Mouse (Mus musculus) ovary, postnatal 14 days (tissue): ENCODE results near the gene Sema3d.

ENCODE experiments used
- DNase-seq: peaks from one replicate; pipeline ENCODE4 v3.0.0; 2022; ENCODE audit warnings: low spot score

Sema3d gene

GRCm38 (mm10) chr5:12383133-12383959 lies at the start of gene Sema3d:
Sema3d (plus strand) TSS chr5:12383385.
- peak; percentile 69 for DNase-seq

GRCm38 (mm10) chr5:12377261-12377660 lies 5.9 kb upstream of the Sema3d start:
- DNase-seq, result no peak

GRCm38 (mm10) chr5:12378900-12379299 lies 4.3 kb upstream of the Sema3d start:
- DNase-seq, result no peak

- DNase-seq, result no peak
These were observed 1.2 kb upstream of the Sema3d start for GRCm38 (mm10) chr5:12382010-12382409.

GRCm38 (mm10) chr5:12383960-12384285 lies 738 bp downstream of the Sema3d start:
- DNase-seq, result no peak

- DNase-seq, result no peak
These were observed 9.5 kb downstream of the Sema3d start for GRCm38 (mm10) chr5:12392667-12393066.

- no peak for DNase-seq
These were observed 16.1 kb downstream of the Sema3d start for GRCm38 (mm10) chr5:12399271-12399670.

GRCm38 (mm10) chr5:12404229-12404628 lies 21.0 kb downstream of the Sema3d start:
- DNase-seq, result no peak

GRCm38 (mm10) chr5:12412595-12412994 lies 29.4 kb downstream of the Sema3d start:
- DNase-seq, result no peak

- no peak for DNase-seq
These were observed 40.1 kb downstream of the Sema3d start for GRCm38 (mm10) chr5:12423264-12423663.

- DNase-seq, result no peak
These were observed 58.6 kb downstream of the Sema3d start for GRCm38 (mm10) chr5:12441737-12442136.

GRCm38 (mm10) chr5:12442176-12443105 lies 59.3 kb downstream of the Sema3d start:
- no peak for DNase-seq

- no peak for DNase-seq
These were observed 67.9 kb downstream of the Sema3d start for GRCm38 (mm10) chr5:12451089-12451488.

GRCm38 (mm10) chr5:12454946-12455345 lies 71.8 kb downstream of the Sema3d start:
- no peak for DNase-seq

GRCm38 (mm10) chr5:12457509-12457908 lies 74.3 kb downstream of the Sema3d start:
- DNase-seq, result no peak

GRCm38 (mm10) chr5:12467568-12468336 lies 84.6 kb downstream of the Sema3d start:
- no peak for DNase-seq

GRCm38 (mm10) chr5:12474904-12475638 lies 91.9 kb downstream of the Sema3d start:
- DNase-seq, result no peak

GRCm38 (mm10) chr5:12475639-12475916 lies 92.4 kb downstream of the Sema3d start:
- DNase-seq, result no peak

- DNase-seq, result no peak
These were observed 104.7 kb downstream of the Sema3d start for GRCm38 (mm10) chr5:12487926-12488325.

GRCm38 (mm10) chr5:12491704-12492103 lies 108.5 kb downstream of the Sema3d start:
- no peak for DNase-seq

GRCm38 (mm10) chr5:12498227-12498928 lies 115.2 kb downstream of the Sema3d start:
- no peak for DNase-seq
